ENCODE assay signal across 22 mouse cellular contexts in the genomic region with DNA sequence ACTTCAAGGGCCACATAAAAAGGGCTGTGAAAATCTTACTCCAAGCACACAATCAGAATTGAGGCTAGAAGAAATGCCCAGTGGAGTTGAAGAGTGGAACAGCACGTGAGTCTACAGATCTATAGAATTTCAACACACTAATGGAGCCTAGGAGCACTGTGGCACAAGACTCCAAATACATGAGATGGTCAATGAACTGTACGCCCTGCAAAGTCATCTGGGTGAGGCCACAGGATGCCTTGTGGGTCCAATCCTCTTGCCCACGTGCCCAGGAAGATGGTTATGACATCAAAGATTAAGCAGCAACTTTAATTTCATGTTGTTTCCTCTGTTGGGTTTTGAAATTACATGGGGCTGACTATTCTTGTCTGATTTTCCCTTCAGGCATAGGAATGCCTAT. TPM values are rescaled to one million over a fixed set of nuclear protein-coding genes. Genes with fewer than 3 reads are reported as not detected.
DNase-seq lines count a peak whose midpoint lies in the region; ATAC-seq and TF ChIP-seq lines count a peak whose summit lies in the region.
"Had no signal": no experiment of that assay in that cellular context is flagged by ENCODE, and none has a peak within 500 bp of the region (broad histone marks: within the 10 kb centered on the region; RNA-seq: fewer than 3 reads in every experiment).

No protein-coding gene starts in this region.

- no peaks in the 10 kb centered on the region for H3K27me3 ChIP-seq in heart, embryonic 16.5 days (ENCODE audit: control insufficient read depth, insufficient read depth, low read length)
- no peaks in the 10 kb centered on the region for H3K27me3 ChIP-seq in heart, adult 2 months (ENCODE audit: control insufficient read depth, insufficient read depth, low read length)
- no peaks in the 10 kb centered on the region for H3K27me3 ChIP-seq in liver, embryonic 14.5 days (ENCODE audit: control insufficient read depth, insufficient read depth, low read length)
- no peaks in the 10 kb centered on the region for H3K27me3 ChIP-seq in stomach, postnatal 0 days (ENCODE audit: control insufficient read depth, insufficient read depth, low read length)
- H3K27me3 ChIP-seq: embryonic facial prominence, embryonic 13.5 days; limb, embryonic 15.5 days; midbrain, embryonic 12.5 days; neural tube, embryonic 15.5 days had no signal

- no peaks in the 10 kb centered on the region for H3K36me3 ChIP-seq in heart, embryonic 16.5 days (ENCODE audit: control insufficient read depth, insufficient read depth)
- peaks cover 2% of the 10 kb centered on the region for H3K36me3 ChIP-seq in heart, adult 2 months (ENCODE audit: control insufficient read depth, insufficient read depth, low read length)
- H3K36me3 ChIP-seq in liver, embryonic 14.5 days (replicated peaks; ENCODE audit: control insufficient read depth, insufficient read depth, low read depth): no peaks in the 10 kb centered on the region
- no peaks in the 10 kb centered on the region for H3K36me3 ChIP-seq in stomach, postnatal 0 days (ENCODE audit: control insufficient read depth, insufficient read depth, low read length)
- H3K36me3 ChIP-seq: embryonic facial prominence, embryonic 13.5 days; limb, embryonic 15.5 days; midbrain, embryonic 12.5 days; neural tube, embryonic 15.5 days had no signal

- WGBS in heart, embryonic 16.5 days: 78% methylated on average over 3 of the region's 3 CpGs
- WGBS in heart, adult 2 months: 77% methylated on average over 3 of the region's 3 CpGs
- 57% methylated on average over 3 of the region's 3 CpGs for WGBS in liver, embryonic 14.5 days (ENCODE audit: insufficient replicate concordance)
- 73% methylated on average over 3 of the region's 3 CpGs for WGBS in stomach, postnatal 0 days

- intact Hi-C loops in heart, adult 2 months (cut with DNase I): no loop called here

- no peak overlapping the region for H3K4me3 ChIP-seq in heart, embryonic 16.5 days (ENCODE audit: low read length)
- no peak overlapping the region for H3K4me3 ChIP-seq in heart, adult 2 months
- no peak overlapping the region for H3K4me3 ChIP-seq in liver, embryonic 14.5 days (ENCODE audit: insufficient read depth in 1 of 2, low read depth in 2 of 2, low read length in 2 of 2)
- H3K4me3 ChIP-seq in stomach, postnatal 0 days (ENCODE audit: low read depth, low read length): no peak overlapping the region
- H3K4me3 ChIP-seq: embryonic facial prominence, embryonic 13.5 days; limb, embryonic 15.5 days; midbrain, embryonic 12.5 days; neural tube, embryonic 15.5 days had no signal

- peaks cover 2% of the 10 kb centered on the region for H3K79me2 ChIP-seq in heart, adult 2 months (replicated peaks; ENCODE audit: control insufficient read depth, insufficient read depth, low read length)

- TF ChIP-seq POLR2A in heart, adult 2 months (IDR thresholded peaks at IDR 0.05; ENCODE audit: insufficient read depth, low read depth, low read length): no peak

- no peak for TF ChIP-seq CTCF in heart, adult 2 months (IDR thresholded peaks at IDR 0.05)
- TF ChIP-seq CTCF in liver, embryonic 14.5 days (IDR thresholded peaks at IDR 0.05; ENCODE audit: low read depth): no peak
- no peak for TF ChIP-seq CTCF in stomach, postnatal 0 days (IDR thresholded peaks at IDR 0.05; ENCODE audit: low read depth)

- peaks cover 21% of the 10 kb centered on the region for H3K4me1 ChIP-seq in heart, embryonic 16.5 days (ENCODE audit: control insufficient read depth, insufficient read depth, low read length)
- H3K4me1 ChIP-seq in heart, adult 2 months (ENCODE audit: control insufficient read depth, insufficient read depth, low read length): peaks cover 2% of the 10 kb centered on the region; the same call in 1 of the 2 replicates
- peaks cover 2 to 12% of the 10 kb centered on the region in 2 experiments for H3K4me1 ChIP-seq in liver, embryonic 14.5 days (replicated peaks; ENCODE audit: control insufficient read depth in 2 of 2, insufficient read depth in 2 of 2, low read length in 1 of 2)
- no peaks in the 10 kb centered on the region for H3K4me1 ChIP-seq in stomach, postnatal 0 days (replicated peaks; ENCODE audit: control insufficient read depth, insufficient read depth)
- H3K4me1 ChIP-seq: embryonic facial prominence, embryonic 13.5 days; limb, embryonic 15.5 days; neural tube, embryonic 15.5 days had no signal

- ATAC-seq in heart, embryonic 16.5 days (replicated peaks; ENCODE audit: extremely low read depth, insufficient read depth, low FRiP score): no peak
- 0 out of 2 replicates have a peak, but pooled peaks have one; percentile 44 for ATAC-seq in erythroid progenitor cell, adult 5-6 weeks (replicated peaks; ENCODE audit: low FRiP score, poor library complexity, severe bottlenecking)
- ATAC-seq in liver, embryonic 14.5 days (ENCODE audit: insufficient read depth): peak; percentile 43; the same call in 1 of the 2 replicates
- peak; percentile 93 for ATAC-seq in megakaryocyte progenitor cell, adult 5-6 weeks (replicated peaks; ENCODE audit: poor library complexity)
- ATAC-seq in stomach, postnatal 0 days (ENCODE audit: low FRiP score, low TSS enrichment): no peak
- ATAC-seq: forebrain, embryonic 16.5 days; hindbrain, postnatal 0 days; intestine, embryonic 16.5 days had no signal

- DNase-seq in heart, adult 2 months: no peak
- no peak for DNase-seq in liver, embryonic 14.5 days (ENCODE audit: low read depth in 3 of 3, low spot score in 3 of 3)
- no peak for DNase-seq in B cell, adult 2 months
- DNase-seq in stomach, postnatal 0 days (ENCODE audit: low spot score): no peak
- DNase-seq: adrenal gland, postnatal 14 days; cerebellum, adult 2 months; cerebellum, postnatal 25 days; gastrocnemius, postnatal 14 days; kidney, adult 9 months; kidney, postnatal 25 days; left cerebral cortex, postnatal 4 days had no signal

- H3K4me2 ChIP-seq in heart, embryonic 16.5 days (ENCODE audit: low read depth, low read length): no peak overlapping the region
- H3K4me2 ChIP-seq in liver, embryonic 14.5 days (ENCODE audit: low read depth): no peak overlapping the region
- no peak overlapping the region for H3K4me2 ChIP-seq in stomach, postnatal 0 days (replicated peaks; ENCODE audit: low read depth)
- H3K4me2 ChIP-seq: embryonic facial prominence, embryonic 13.5 days; limb, embryonic 15.5 days; midbrain, embryonic 12.5 days; neural tube, embryonic 15.5 days had no signal

- no peak overlapping the region for H3K9ac ChIP-seq in heart, embryonic 16.5 days (ENCODE audit: low read length)
- no peak overlapping the region for H3K9ac ChIP-seq in heart, adult 2 months (ENCODE audit: low read depth, low read length)
- no peak overlapping the region for H3K9ac ChIP-seq in liver, embryonic 14.5 days (replicated peaks)
- no peak overlapping the region for H3K9ac ChIP-seq in stomach, postnatal 0 days (ENCODE audit: low read length)
- H3K9ac ChIP-seq: embryonic facial prominence, embryonic 13.5 days; limb, embryonic 15.5 days; midbrain, embryonic 12.5 days; neural tube, embryonic 15.5 days had no signal

- no peak for TF ChIP-seq EP300 in heart, adult 2 months (IDR thresholded peaks at IDR 0.05; ENCODE audit: insufficient read depth, low read depth, low read length)
- no peak for TF ChIP-seq EP300 in liver, embryonic 14.5 days (IDR thresholded peaks at IDR 0.05; ENCODE audit: low read depth)
- TF ChIP-seq EP300 in stomach, postnatal 0 days (optimal IDR thresholded peaks at IDR 0.05): no peak

- H3K27ac ChIP-seq in heart, embryonic 16.5 days (ENCODE audit: low read length): peak overlapping the region; percentile 31; the same call in 1 of the 2 replicates
- no peak overlapping the region for H3K27ac ChIP-seq in heart, adult 2 months
- no peak overlapping the region for H3K27ac ChIP-seq in liver, embryonic 14.5 days
- no peak overlapping the region for H3K27ac ChIP-seq in stomach, postnatal 0 days (replicated peaks)
- H3K27ac ChIP-seq: embryonic facial prominence, embryonic 13.5 days; hindbrain, postnatal 0 days; limb, embryonic 15.5 days; macrophage; midbrain, embryonic 12.5 days; neural tube, embryonic 15.5 days had no signal

- no peaks in the 10 kb centered on the region for H3K9me3 ChIP-seq in heart, embryonic 16.5 days (replicated peaks; ENCODE audit: control insufficient read depth, low read length)
- H3K9me3 ChIP-seq in liver, embryonic 14.5 days (ENCODE audit: control insufficient read depth, low read length): no peaks in the 10 kb centered on the region
- no peaks in the 10 kb centered on the region for H3K9me3 ChIP-seq in stomach, postnatal 0 days (ENCODE audit: control insufficient read depth, low read length)
- H3K9me3 ChIP-seq: embryonic facial prominence, embryonic 13.5 days; limb, embryonic 15.5 days; midbrain, embryonic 12.5 days; neural tube, embryonic 15.5 days had no signal

RNA-seq across cellular contexts. Expression of a gene that starts 30.4 kb away (rescaled TPM):
- 37.4 and 39.7 TPM in 2 replicates for polyA plus RNA-seq in heart, embryonic 16.5 days (2015; fragmentation: Nextera tagmentation; extraction: Ambion mirVana)
- 10 to 100 TPM; 15.2 to 16.5 TPM for total RNA-seq in heart, adult 2 months (2021)
- polyA plus RNA-seq in heart, adult 2 months (2012; rRNA removed): 12.4 and 17.4 TPM in 2 replicates
- 60.8 and 68.8 TPM in 2 replicates for total RNA-seq in erythroid progenitor cell, adult 5-6 weeks (2015; ENCODE audit: low replicate concordance)
- total RNA-seq in erythroid progenitor cell, adult 5-6 weeks (2017; ENCODE audit: low replicate concordance): 67.4 and 68.5 TPM in 2 replicates
- polyA plus RNA-seq in liver, embryonic 14.5 days (2012; rRNA removed): 15.2 and 18.8 TPM in 2 replicates
- polyA plus RNA-seq in liver, embryonic 14.5 days (2014; fragmentation: Nextera tagmentation; extraction: Ambion mirVana): 12.5 and 14.4 TPM in 2 replicates
- 38.8 and 44.3 TPM in 2 replicates for total RNA-seq in megakaryocyte progenitor cell, adult 5-6 weeks (2015)
- 38.9 and 49.8 TPM in 2 replicates for total RNA-seq in megakaryocyte progenitor cell, adult 5-6 weeks (2017)
- polyA plus RNA-seq in stomach, postnatal 0 days (2015; fragmentation: Nextera tagmentation; extraction: Ambion mirVana): 40.0 and 40.3 TPM in 2 replicates

Comparison
In these comparisons a context has a peak if more than half of its experiments do, and no peak if none do; other contexts are left out.
1. ATAC-seq: peak in erythroid progenitor cell, adult 5-6 weeks (single experiment), liver, embryonic 14.5 days (single experiment) and megakaryocyte progenitor cell, adult 5-6 weeks (single experiment); none in heart, embryonic 16.5 days (single experiment) and stomach, postnatal 0 days (single experiment).